Mouse (Mus musculus) hindbrain, postnatal 0 days (tissue): Measurements from ENCODE around the gene Cdk17. TPM values are rescaled to one million over a fixed set of nuclear protein-coding genes. Genes with fewer than 3 reads are reported as not detected.

ENCODE experiments used
- ATAC-seq: fragments of 200-750 bp; cut with Nextera tagmentation; 2 replicates; pipeline ENCODE4 v1.8.0; 2017; ENCODE audit warnings: mild to moderate bottlenecking, moderate TSS enrichment, moderate library complexity
- DNase-seq: peaks from one replicate; pipeline ENCODE4 v3.0.0-alpha.2; 2015; ENCODE audit warnings: low spot score
- H3K27ac ChIP-seq: fragments of 300-500 bp; sonication (generic); 2 replicates; pipeline ENCODE4 v1.5.1; 2014; ENCODE audit warnings: mild to moderate bottlenecking
- H3K27me3 ChIP-seq: fragments of 300-500 bp; sonication (generic); 2 replicates; pipeline ENCODE4 v1.6.1; 2014; ENCODE audit warnings: low read length, mixed read lengths; ENCODE audit not compliant: insufficient read depth
- H3K36me3 ChIP-seq: fragments of 300-500 bp; sonication (generic); 2 replicates; pipeline ENCODE4 v1.6.1; 2014; ENCODE audit warnings: low read length, mixed read lengths; ENCODE audit not compliant: insufficient read depth
- H3K4me1 ChIP-seq: fragments of 300-500 bp; sonication (generic); 2 replicates; pipeline ENCODE4 v1.6.1; 2014; ENCODE audit warnings: antibody characterized with exemption, low read length, mixed read lengths; ENCODE audit not compliant: insufficient read depth
- H3K4me2 ChIP-seq: fragments of 300-500 bp; sonication (generic); 2 replicates; pipeline ENCODE4 v1.6.1; 2014; ENCODE audit warnings: low read depth, mild to moderate bottlenecking, low read length, moderate library complexity, mixed read lengths
- H3K4me3 ChIP-seq: fragments of 300-500 bp; sonication (generic); 2 replicates; pipeline ENCODE4 v1.5.1; 2014; ENCODE audit warnings: low read length
- H3K9ac ChIP-seq: fragments of 300-500 bp; sonication (generic); replicated peaks from 2 replicates; pipeline ENCODE4 v1.6.1; 2014; ENCODE audit warnings: mild to moderate bottlenecking, low read length, moderate library complexity, mixed read lengths
- H3K9me3 ChIP-seq: fragments of 300-500 bp; sonication (generic); 2 replicates; pipeline ENCODE4 v1.6.1; 2016; ENCODE audit warnings: low read length, mixed read lengths
- CTCF ChIP-seq: IDR thresholded peaks from 2 replicates; pipeline ENCODE4 v1.5.1; 2016; ENCODE audit warnings: antibody characterized with exemption, control low read depth, low read depth
- WGBS: fragments of 180-500 bp; shearing (Covaris S2); extraction: QIAGEN DNeasy Blood & Tissue Kit; methylation state at CpG from one replicate; pipeline ENCODE4 v1.1.7; 2014; 5-methylcytosine and 5-hydroxymethylcytosine counted together
- polyA plus RNA-seq: library from polyadenylated mRNA; unstranded; fragments of >200 nt; fragmentation: Nextera tagmentation; extraction: Ambion mirVana; gene quantifications from 2 replicates; pipeline ENCODE4 v1.2.1, GENCODE M21; 2015
- total RNA-seq: library from RNA; depleted of rRNA; stranded (reverse); fragments of >200 nt; gene quantifications from 2 replicates; pipeline ENCODE4 v1.2.3, GENCODE M21; 2014

Gene Cdk17
- total and polyA plus RNA-seq, 2 experiments from 2014 or later, result 32.6 to 63.3 TPM

DNA sequence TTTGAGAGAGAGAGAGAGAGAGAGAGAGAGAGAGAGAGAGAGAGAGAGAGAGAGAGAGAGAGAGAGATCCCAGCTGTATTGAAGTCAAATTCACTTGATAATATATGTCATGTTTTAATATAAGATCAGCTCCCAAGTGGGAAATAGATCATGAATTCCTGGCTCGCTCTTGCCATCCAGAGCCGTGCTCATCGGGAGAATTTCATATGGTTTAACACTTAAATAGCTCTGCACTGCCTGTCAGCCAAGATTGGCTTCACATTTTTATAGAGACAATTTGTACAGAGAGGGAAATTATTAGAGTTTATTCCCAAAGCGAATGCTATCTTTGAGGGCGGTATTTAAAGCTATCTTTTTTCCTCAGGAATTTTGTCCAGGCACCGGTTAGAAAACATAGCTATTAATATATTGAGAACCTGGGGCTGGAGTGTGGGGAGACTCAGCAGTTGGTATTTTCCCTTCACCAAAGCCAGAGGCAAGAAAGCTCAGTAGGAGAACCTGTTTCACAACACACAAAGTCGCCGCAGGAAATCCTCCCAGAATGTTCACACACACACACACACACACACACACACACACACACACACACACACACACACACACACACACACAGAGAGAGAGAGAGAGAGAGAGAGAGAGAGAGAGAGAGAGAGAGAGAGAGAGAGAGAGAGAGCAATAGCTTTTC, 17.9 kb upstream of the Cdk17 start:
- no peak overlapping the region for H3K27ac ChIP-seq
- H3K9me3 ChIP-seq, result no peaks in the 10 kb centered on the region
- no peak overlapping the region for H3K9ac ChIP-seq
- DNase-seq, result no peak
- no peak for ATAC-seq
- no peak overlapping the region for H3K4me3 ChIP-seq
- no peaks in the 10 kb centered on the region for H3K4me1 ChIP-seq
- H3K4me2 ChIP-seq, result peak overlapping the region; percentile 38
- no peaks in the 10 kb centered on the region for H3K36me3 ChIP-seq
- no peaks in the 10 kb centered on the region for H3K27me3 ChIP-seq
- TF ChIP-seq CTCF, result no peak
- WGBS, result 42% methylated on average over 8 of the region's 8 CpGs

DNA sequence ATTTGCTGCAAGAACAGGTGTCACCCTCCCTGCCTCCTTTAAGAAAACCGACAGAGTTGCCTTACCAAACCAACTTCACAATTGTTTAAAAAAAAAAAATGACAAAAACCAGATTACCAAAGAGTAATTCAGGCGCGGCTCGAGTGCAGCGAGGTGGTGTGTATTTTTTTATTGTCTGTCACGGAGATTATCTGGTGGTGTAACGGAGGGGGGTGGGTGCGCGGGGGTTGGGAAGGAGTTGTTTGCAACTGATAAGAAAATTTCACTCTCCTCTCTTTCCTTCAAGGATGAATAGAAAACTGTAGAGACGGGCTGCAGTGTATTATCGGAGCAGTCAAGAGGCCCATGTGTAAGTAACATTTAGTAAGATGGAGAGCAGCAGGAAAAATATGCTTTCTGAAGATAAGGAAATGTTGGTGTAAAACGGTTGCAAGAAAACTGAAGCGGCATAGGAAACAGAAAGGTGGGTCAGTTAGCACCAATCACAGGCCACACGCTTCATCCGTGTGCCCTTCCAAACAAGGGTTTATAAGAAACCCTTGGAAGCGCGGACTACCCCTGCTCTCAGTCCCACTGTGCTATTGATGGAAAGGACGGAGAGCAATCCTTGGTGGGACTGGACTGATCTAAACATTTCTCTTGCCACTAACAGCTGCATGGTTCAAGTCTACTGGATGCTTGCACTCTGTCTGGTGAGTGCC, 17.2 kb upstream of the Cdk17 start:
- Histone ChIP-seq H3K4me3 (no peak overlapping the region), H3K4me2 (peak overlapping the region; percentile 38), H3K27ac (no peak overlapping the region), H3K36me3 (no peaks in the 10 kb centered on the region), H3K27me3 (no peaks in the 10 kb centered on the region), H3K9ac (no peak overlapping the region), H3K9me3 (no peaks in the 10 kb centered on the region), H3K4me1 (no peaks in the 10 kb centered on the region)
- 42% methylated on average over 18 of the region's 18 CpGs for WGBS
- DNase-seq, result no peak
- ATAC-seq, result no peak
- TF ChIP-seq CTCF, result no peak

DNA sequence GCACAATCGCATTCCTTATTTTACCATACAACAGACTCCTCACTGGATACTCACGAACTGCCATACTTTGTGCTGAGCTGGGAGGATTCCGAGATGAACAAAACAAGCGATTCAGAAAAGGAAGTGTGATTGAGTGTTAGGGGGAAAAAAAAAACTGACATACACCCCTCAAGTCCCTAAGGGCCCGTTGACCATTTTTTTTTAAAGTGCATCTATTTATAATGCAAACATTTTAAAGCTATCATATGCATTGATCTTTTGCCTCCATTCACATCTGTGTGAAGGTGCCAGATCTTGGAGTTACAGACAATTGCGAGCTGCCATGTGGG, 16.7 kb upstream of the Cdk17 start:
- no peak overlapping the region for H3K9ac ChIP-seq
- no peak for ATAC-seq
- H3K27me3 ChIP-seq, result no peaks in the 10 kb centered on the region
- DNase-seq, result no peak
- H3K27ac ChIP-seq, result no peak overlapping the region
- no peak for TF ChIP-seq CTCF
- WGBS, result 78% methylated on average over 6 of the region's 6 CpGs
- H3K4me3 ChIP-seq, result no peak overlapping the region
- H3K36me3 ChIP-seq, result no peaks in the 10 kb centered on the region
- H3K9me3 ChIP-seq, result no peaks in the 10 kb centered on the region
- no peak overlapping the region for H3K4me2 ChIP-seq
- H3K4me1 ChIP-seq, result no peaks in the 10 kb centered on the region

DNA sequence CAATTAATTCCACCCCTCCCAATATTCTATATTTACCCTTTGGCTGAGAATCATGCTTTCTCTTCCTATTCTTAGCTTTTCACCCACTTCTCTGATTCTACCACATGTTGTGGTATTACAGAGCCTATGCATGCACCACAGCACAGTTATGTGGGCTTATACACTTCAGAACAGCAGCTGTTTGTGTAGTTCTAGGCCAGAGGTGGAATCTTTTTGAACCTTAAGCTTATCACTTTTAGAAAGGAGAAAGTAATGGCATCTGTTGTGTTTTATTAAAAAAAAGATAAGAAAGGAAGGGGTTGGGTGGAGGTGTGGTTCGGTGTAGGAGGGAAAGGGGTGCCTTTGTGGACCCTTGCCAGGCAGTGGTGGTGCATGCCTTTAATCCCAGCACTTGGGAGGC, 16.1 kb upstream of the Cdk17 start:
- Histone ChIP-seq H3K27me3 (no peaks in the 10 kb centered on the region), H3K27ac (no peak overlapping the region), H3K36me3 (no peaks in the 10 kb centered on the region), H3K4me1 (no peaks in the 10 kb centered on the region), H3K9ac (no peak overlapping the region), H3K9me3 (no peaks in the 10 kb centered on the region), H3K4me2 (no peak overlapping the region), H3K4me3 (no peak overlapping the region)
- WGBS, result 89% methylated on average over 1 of the region's 1 CpGs
- DNase-seq (no peak), ATAC-seq (no peak)
- TF ChIP-seq CTCF, result no peak

DNA sequence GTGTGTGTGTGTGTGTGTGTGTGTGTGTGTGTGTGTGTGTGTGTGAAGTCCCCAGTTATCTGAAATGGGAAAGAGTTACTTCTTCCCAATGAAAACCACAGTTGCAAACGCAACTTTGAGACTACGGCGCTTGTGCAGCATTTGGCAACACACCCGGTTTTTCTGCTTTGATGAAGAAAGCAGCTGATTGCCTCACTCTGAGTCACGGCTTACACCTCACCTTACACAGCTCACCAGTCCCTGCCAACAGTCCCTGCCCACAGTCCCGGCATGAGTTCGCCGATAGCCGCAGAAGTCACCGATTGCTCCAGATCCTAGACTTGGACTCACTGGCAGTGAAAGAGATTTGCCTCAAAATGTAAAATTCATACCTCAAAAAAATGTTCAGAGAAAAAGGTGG, 15.6 kb upstream of the Cdk17 start:
- Histone ChIP-seq H3K9ac (no peak overlapping the region), H3K4me2 (no peak overlapping the region), H3K4me3 (no peak overlapping the region), H3K27me3 (no peaks in the 10 kb centered on the region), H3K9me3 (no peaks in the 10 kb centered on the region), H3K27ac (no peak overlapping the region), H3K4me1 (no peaks in the 10 kb centered on the region), H3K36me3 (no peaks in the 10 kb centered on the region)
- DNase-seq (no peak), ATAC-seq (no peak)
- TF ChIP-seq CTCF, result no peak
- 86% methylated on average over 10 of the region's 10 CpGs for WGBS

DNA sequence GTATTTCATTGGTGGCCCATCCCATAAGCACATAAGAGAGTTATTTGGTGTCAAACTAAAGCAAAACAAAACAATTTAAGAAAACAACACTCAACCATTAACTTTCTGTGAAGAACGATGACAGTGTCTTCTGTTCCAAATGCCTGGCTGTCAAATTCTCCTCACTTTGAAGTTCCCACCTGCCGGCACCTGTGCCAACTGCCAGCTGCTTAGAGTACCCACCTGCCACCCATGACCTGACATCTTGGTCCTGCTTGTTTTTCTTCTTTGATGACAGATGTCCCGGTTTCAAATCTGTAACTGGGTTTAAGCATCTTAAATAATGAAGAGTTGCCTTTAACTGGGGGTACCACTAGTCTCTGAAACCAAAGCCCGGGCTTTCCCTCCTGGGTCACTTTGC, 14.1 kb upstream of the Cdk17 start:
- no peak for ATAC-seq
- Histone ChIP-seq H3K9me3 (no peaks in the 10 kb centered on the region), H3K4me2 (no peak overlapping the region), H3K27me3 (no peaks in the 10 kb centered on the region), H3K4me3 (no peak overlapping the region), H3K9ac (no peak overlapping the region), H3K36me3 (no peaks in the 10 kb centered on the region), H3K27ac (no peak overlapping the region), H3K4me1 (no peaks in the 10 kb centered on the region)
- DNase-seq, result no peak
- TF ChIP-seq CTCF, result no peak
- 80% methylated on average over 4 of the region's 4 CpGs for WGBS

DNA sequence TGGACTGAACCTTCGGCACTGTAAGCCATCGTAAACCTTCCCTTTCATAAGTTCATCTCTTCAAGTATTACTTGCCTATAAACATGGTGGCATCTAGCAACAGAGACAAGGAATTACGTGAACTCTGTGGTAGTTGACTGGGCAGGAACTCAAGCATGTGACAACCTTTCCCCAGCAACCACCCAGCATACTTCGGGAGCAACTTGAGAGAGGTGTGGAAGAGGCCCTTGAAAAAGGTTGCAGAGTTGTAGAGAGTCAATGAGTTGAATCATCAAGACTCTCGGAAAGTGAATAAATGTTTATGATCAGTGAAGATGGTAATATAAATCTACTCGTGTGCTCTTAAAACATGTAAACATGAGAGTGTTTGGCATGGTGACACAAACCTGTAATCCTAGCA, 13.0 kb upstream of the Cdk17 start:
- no peaks in the 10 kb centered on the region for H3K27me3 ChIP-seq
- H3K9ac ChIP-seq, result no peak overlapping the region
- no peaks in the 10 kb centered on the region for H3K36me3 ChIP-seq
- H3K4me1 ChIP-seq, result no peaks in the 10 kb centered on the region
- no peak overlapping the region for H3K4me2 ChIP-seq
- no peaks in the 10 kb centered on the region for H3K9me3 ChIP-seq
- ATAC-seq, result no peak
- 94% methylated on average over 6 of the region's 6 CpGs for WGBS
- H3K4me3 ChIP-seq, result no peak overlapping the region
- DNase-seq, result no peak
- H3K27ac ChIP-seq, result no peak overlapping the region
- TF ChIP-seq CTCF, result no peak
